Mouse (Mus musculus) R1 (cell line): ENCODE data around the gene Mfrp.
A peak's percentile ranks its signal among the peaks of the same experiment; 100 is the strongest.

Experiments used
- DNase-seq: peaks from one replicate; pipeline ENCODE4 v3.0.0-alpha.2; 2018; ENCODE audit warnings: low read depth, low spot score

Mfrp gene

GRCm38 (mm10) chr9:44078955-44079756, 22.4 kb upstream of the Mfrp start:
- no peak for DNase-seq

GRCm38 (mm10) chr9:44079997-44080780, 21.3 kb upstream of the Mfrp start:
- no peak for DNase-seq

GRCm38 (mm10) chr9:44080953-44081352, 20.6 kb upstream of the Mfrp start:
- DNase-seq = no peak

GRCm38 (mm10) chr9:44081581-44081980, 19.9 kb upstream of the Mfrp start:
- no peak for DNase-seq

GRCm38 (mm10) chr9:44082266-44082665, 19.3 kb upstream of the Mfrp start:
- DNase-seq = no peak

- no peak for DNase-seq
These were observed 18.0 kb upstream of the Mfrp start for GRCm38 (mm10) chr9:44083392-44084121.

GRCm38 (mm10) chr9:44084236-44084635, 17.3 kb upstream of the Mfrp start:
- peak; percentile 58 for DNase-seq

- DNase-seq = peak; percentile 80
These were observed 16.8 kb upstream of the Mfrp start for GRCm38 (mm10) chr9:44084659-44085229.

- peak; percentile 25 for DNase-seq
These were observed 16.3 kb upstream of the Mfrp start for GRCm38 (mm10) chr9:44085276-44085675.

- no peak for DNase-seq
These were observed 15.5 kb upstream of the Mfrp start for GRCm38 (mm10) chr9:44085741-44086665.

- no peak for DNase-seq
These were observed 14.6 kb upstream of the Mfrp start for GRCm38 (mm10) chr9:44086960-44087359.

- DNase-seq = peak; percentile 14
These were observed 13.6 kb upstream of the Mfrp start for GRCm38 (mm10) chr9:44087761-44088455.

GRCm38 (mm10) chr9:44088877-44089608, 12.5 kb upstream of the Mfrp start:
- peak; percentile 17 for DNase-seq

GRCm38 (mm10) chr9:44093612-44094503, 7.7 kb upstream of the Mfrp start:
- peak; percentile 72 for DNase-seq

- no peak for DNase-seq
These were observed 6.8 kb upstream of the Mfrp start for GRCm38 (mm10) chr9:44094737-44095136.

- DNase-seq = no peak
These were observed 5.7 kb upstream of the Mfrp start for GRCm38 (mm10) chr9:44095781-44096180.

GRCm38 (mm10) chr9:44096536-44096935, 5.0 kb upstream of the Mfrp start:
- peak; percentile 67 for DNase-seq

- no peak for DNase-seq
These were observed 3.4 kb downstream of the Mfrp start for GRCm38 (mm10) chr9:44104881-44105280.
